Mouse (Mus musculus): ENCODE measurements around the gene Senp6. TPM values are rescaled to one million over a fixed set of nuclear protein-coding genes. Genes with fewer than 3 reads are reported as not detected.

Gene Senp6
- polyA plus RNA-seq, 1 experiment from 2014 or later: 60.6 TPM

GRCm38 (mm10) chr9:80179688-80180087 lies 113.0 kb downstream of the Senp6 start:
- Histone ChIP-seq H3K9ac (no peak overlapping the region), H3K4me3 (no peak overlapping the region), H3K4me1 (replicated peaks) (0 out of 2 replicates have a peak, but pooled peaks cover 7% of the 10 kb centered on the region), H3K27me3 (no peaks in the 10 kb centered on the region), H3K36me3 (no peaks in the 10 kb centered on the region), H3K9me3 (no peaks in the 10 kb centered on the region), H3K4me2 (no peak overlapping the region), H3K27ac (replicated peaks) (no peak overlapping the region)
- ATAC-seq (ENCODE audit: low read depth): no peak
- 79% methylated on average over 4 of the region's 4 CpGs for WGBS

- Histone ChIP-seq H3K4me2 (no peak overlapping the region), H3K9ac (no peak overlapping the region), H3K4me3 (no peak overlapping the region), H3K27ac (replicated peaks) (no peak overlapping the region), H3K4me1 (replicated peaks) (0 out of 2 replicates have a peak, but pooled peaks cover 7% of the 10 kb centered on the region), H3K9me3 (no peaks in the 10 kb centered on the region), H3K27me3 (no peaks in the 10 kb centered on the region), H3K36me3 (no peaks in the 10 kb centered on the region)
- no peak for ATAC-seq (ENCODE audit: low read depth)
- 84% methylated on average over 5 of the region's 5 CpGs for WGBS
These were observed 114.1 kb downstream of the Senp6 start for GRCm38 (mm10) chr9:80180771-80181170.

- Histone ChIP-seq H3K27me3 (no peaks in the 10 kb centered on the region), H3K4me1 (replicated peaks) (0 out of 2 replicates have a peak, but pooled peaks cover 7% of the 10 kb centered on the region), H3K9ac (no peak overlapping the region), H3K36me3 (no peaks in the 10 kb centered on the region), H3K4me3 (no peak overlapping the region), H3K27ac (replicated peaks) (no peak overlapping the region), H3K9me3 (no peaks in the 10 kb centered on the region), H3K4me2 (no peak overlapping the region)
- no peak for ATAC-seq (ENCODE audit: low read depth)
- 93% methylated on average over 1 of the region's 1 CpGs for WGBS
These were observed 115.0 kb downstream of the Senp6 start for GRCm38 (mm10) chr9:80181692-80182091.

- Histone ChIP-seq H3K9me3 (no peaks in the 10 kb centered on the region), H3K27me3 (no peaks in the 10 kb centered on the region), H3K36me3 (no peaks in the 10 kb centered on the region), H3K4me1 (replicated peaks) (0 out of 2 replicates have a peak, but pooled peaks cover under 1% of the 10 kb centered on the region), H3K4me3 (no peak overlapping the region), H3K9ac (no peak overlapping the region), H3K4me2 (no peak overlapping the region), H3K27ac (replicated peaks) (no peak overlapping the region)
- ATAC-seq (ENCODE audit: low read depth): no peak
- WGBS: 60% methylated on average over 5 of the region's 5 CpGs
These were observed 117.4 kb downstream of the Senp6 start for GRCm38 (mm10) chr9:80184138-80184537.

- Histone ChIP-seq H3K4me2 (no peak overlapping the region), H3K27ac (replicated peaks) (no peak overlapping the region), H3K36me3 (no peaks in the 10 kb centered on the region), H3K27me3 (no peaks in the 10 kb centered on the region), H3K9ac (no peak overlapping the region), H3K9me3 (no peaks in the 10 kb centered on the region), H3K4me3 (no peak overlapping the region), H3K4me1 (replicated peaks) (no peaks in the 10 kb centered on the region)
- no peak for ATAC-seq (ENCODE audit: low read depth)
- WGBS: 58% methylated on average over 3 of the region's 3 CpGs
These were observed 119.0 kb downstream of the Senp6 start for GRCm38 (mm10) chr9:80185737-80186136.

GRCm38 (mm10) chr9:80186693-80187092 lies 120.0 kb downstream of the Senp6 start:
- Histone ChIP-seq H3K4me2 (no peak overlapping the region), H3K27ac (replicated peaks) (no peak overlapping the region), H3K4me3 (no peak overlapping the region), H3K27me3 (no peaks in the 10 kb centered on the region), H3K4me1 (replicated peaks) (no peaks in the 10 kb centered on the region), H3K36me3 (no peaks in the 10 kb centered on the region), H3K9ac (no peak overlapping the region), H3K9me3 (no peaks in the 10 kb centered on the region)
- no peak for ATAC-seq (ENCODE audit: low read depth)
- 86% methylated on average over 8 of the region's 8 CpGs for WGBS

- Histone ChIP-seq H3K9me3 (no peaks in the 10 kb centered on the region), H3K36me3 (no peaks in the 10 kb centered on the region), H3K27ac (replicated peaks) (no peak overlapping the region), H3K4me1 (replicated peaks) (no peaks in the 10 kb centered on the region), H3K4me2 (no peak overlapping the region), H3K27me3 (no peaks in the 10 kb centered on the region), H3K9ac (no peak overlapping the region), H3K4me3 (no peak overlapping the region)
- 51% methylated on average over 5 of the region's 5 CpGs for WGBS
- ATAC-seq (ENCODE audit: low read depth): no peak
These were observed 121.7 kb downstream of the Senp6 start for GRCm38 (mm10) chr9:80188324-80188893.

GRCm38 (mm10) chr9:80191240-80191639 lies 124.5 kb downstream of the Senp6 start:
- no peak overlapping the region for H3K4me2 ChIP-seq
- WGBS: 72% methylated on average over 6 of the region's 6 CpGs
- H3K4me3 ChIP-seq: no peak overlapping the region
- H3K9ac ChIP-seq: no peak overlapping the region
- no peaks in the 10 kb centered on the region for H3K9me3 ChIP-seq
- H3K27me3 ChIP-seq: no peaks in the 10 kb centered on the region
- H3K4me1 ChIP-seq (replicated peaks): peaks cover 5% of the 10 kb centered on the region
- no peaks in the 10 kb centered on the region for H3K36me3 ChIP-seq
- ATAC-seq (ENCODE audit: low read depth): no peak
- no peak overlapping the region for H3K27ac ChIP-seq (replicated peaks)

GRCm38 (mm10) chr9:80192324-80192723 lies 125.6 kb downstream of the Senp6 start:
- H3K27me3 ChIP-seq: no peaks in the 10 kb centered on the region
- no peak overlapping the region for H3K4me3 ChIP-seq
- no peak for ATAC-seq (ENCODE audit: low read depth)

GRCm38 (mm10) chr9:80194446-80194845 lies 127.7 kb downstream of the Senp6 start:
- no peaks in the 10 kb centered on the region for H3K36me3 ChIP-seq
- H3K4me2 ChIP-seq: no peak overlapping the region
- no peaks in the 10 kb centered on the region for H3K27me3 ChIP-seq
- no peaks in the 10 kb centered on the region for H3K9me3 ChIP-seq
- H3K9ac ChIP-seq: no peak overlapping the region
- no peak overlapping the region for H3K4me3 ChIP-seq
- ATAC-seq (ENCODE audit: low read depth): no peak
- 77% methylated on average over 6 of the region's 6 CpGs for WGBS
- peaks cover 16% of the 10 kb centered on the region for H3K4me1 ChIP-seq (replicated peaks)
- H3K27ac ChIP-seq (replicated peaks): no peak overlapping the region

More at GRCm38 (mm10) chr9:80192324-80192723, 125.6 kb downstream of the Senp6 start:
- no peak overlapping the region for H3K9ac ChIP-seq
- WGBS: 87% methylated on average over 10 of the region's 10 CpGs
- H3K36me3 ChIP-seq: no peaks in the 10 kb centered on the region
- no peak overlapping the region for H3K4me2 ChIP-seq
- H3K27ac ChIP-seq (replicated peaks): no peak overlapping the region
- peaks cover 13% of the 10 kb centered on the region for H3K4me1 ChIP-seq (replicated peaks)
- H3K9me3 ChIP-seq: no peaks in the 10 kb centered on the region

Other genes starting within 250 kb of the Senp6 start
- 2.4 and 3.2 TPM in 2 replicates for gene Filip1, start 54.1 kb upstream of the Senp6 start, polyA plus RNA-seq (2015; fragmentation: Nextera tagmentation; extraction: Ambion mirVana)
- gene Myo6, start 98.1 kb downstream of the Senp6 start, polyA plus RNA-seq (2015; fragmentation: Nextera tagmentation; extraction: Ambion mirVana): 15.4 and 16.2 TPM in 2 replicates

All from neural tube, embryonic 13.5 days (tissue).